Mouse (Mus musculus): ENCODE measurements around the gene Phc1. TPM values are rescaled to one million over a fixed set of nuclear protein-coding genes. Genes with fewer than 3 reads are reported as not detected.

The Phc1 gene
- total and polyA plus RNA-seq, 2 experiments from 2014 or later, result 21.1 to 73.6 TPM

GRCm38 (mm10) chr6:122346399-122346798 lies 6.0 kb upstream of the Phc1 start:
- Histone ChIP-seq H3K9ac (replicated peaks; ENCODE audit: low read length) (no peak overlapping the region), H3K4me1 (ENCODE audit: insufficient read depth, low read length) (no peaks in the 10 kb centered on the region), H3K4me3 (ENCODE audit: low read length) (no peak overlapping the region), H3K9me3 (ENCODE audit: low read length) (no peaks in the 10 kb centered on the region), H3K36me3 (ENCODE audit: insufficient read depth, low read length) (no peaks in the 10 kb centered on the region), H3K4me2 (ENCODE audit: low read depth, low read length) (no peak overlapping the region), H3K27ac (no peak overlapping the region), H3K27me3 (ENCODE audit: insufficient read depth, low read length) (no peaks in the 10 kb centered on the region)
- TF ChIP-seq CTCF (IDR thresholded peaks at IDR 0.05; ENCODE audit: low read depth), result no peak
- DNase-seq (ENCODE audit: low spot score) (no peak), ATAC-seq (no peak)
- 85% methylated on average over 5 of the region's 7 CpGs for WGBS

- WGBS, result 90% methylated on average over 6 of the region's 6 CpGs
- no peak overlapping the region for H3K9ac ChIP-seq (replicated peaks; ENCODE audit: low read length)
- H3K9me3 ChIP-seq (ENCODE audit: low read length), result no peaks in the 10 kb centered on the region
- H3K4me2 ChIP-seq (ENCODE audit: low read depth, low read length), result no peak overlapping the region
- H3K4me1 ChIP-seq (ENCODE audit: insufficient read depth, low read length), result no peaks in the 10 kb centered on the region
- H3K27me3 ChIP-seq (ENCODE audit: insufficient read depth, low read length), result no peaks in the 10 kb centered on the region
- H3K27ac ChIP-seq, result no peak overlapping the region
- ATAC-seq (no peak), DNase-seq (ENCODE audit: low spot score) (no peak)
- H3K36me3 ChIP-seq (ENCODE audit: insufficient read depth, low read length), result no peaks in the 10 kb centered on the region
- no peak overlapping the region for H3K4me3 ChIP-seq (ENCODE audit: low read length)
- no peak for TF ChIP-seq CTCF (IDR thresholded peaks at IDR 0.05; ENCODE audit: low read depth)
Observed at GRCm38 (mm10) chr6:122345731-122346130, 5.4 kb upstream of the Phc1 start.

- Histone ChIP-seq H3K4me2 (ENCODE audit: low read depth, low read length) (no peak overlapping the region), H3K9me3 (ENCODE audit: low read length) (no peaks in the 10 kb centered on the region), H3K4me3 (ENCODE audit: low read length) (no peak overlapping the region), H3K9ac (replicated peaks; ENCODE audit: low read length) (no peak overlapping the region), H3K4me1 (ENCODE audit: insufficient read depth, low read length) (no peaks in the 10 kb centered on the region), H3K36me3 (ENCODE audit: insufficient read depth, low read length) (no peaks in the 10 kb centered on the region), H3K27me3 (ENCODE audit: insufficient read depth, low read length) (no peaks in the 10 kb centered on the region), H3K27ac (no peak overlapping the region)
- WGBS, result 56% methylated on average over 9 of the region's 9 CpGs
- no peak for DNase-seq (ENCODE audit: low spot score)
- no peak for TF ChIP-seq CTCF (IDR thresholded peaks at IDR 0.05; ENCODE audit: low read depth)
- ATAC-seq, result no peak
Observed at GRCm38 (mm10) chr6:122344386-122345116, 4.2 kb upstream of the Phc1 start.

- Histone ChIP-seq H3K9ac (replicated peaks; ENCODE audit: low read length) (no peak overlapping the region), H3K4me2 (ENCODE audit: low read depth, low read length) (no peak overlapping the region), H3K9me3 (ENCODE audit: low read length) (no peaks in the 10 kb centered on the region), H3K36me3 (ENCODE audit: insufficient read depth, low read length) (no peaks in the 10 kb centered on the region), H3K27ac (no peak overlapping the region), H3K27me3 (ENCODE audit: insufficient read depth, low read length) (no peaks in the 10 kb centered on the region), H3K4me1 (ENCODE audit: insufficient read depth, low read length) (no peaks in the 10 kb centered on the region), H3K4me3 (ENCODE audit: low read length) (no peak overlapping the region)
- no peak for TF ChIP-seq CTCF (IDR thresholded peaks at IDR 0.05; ENCODE audit: low read depth)
- ATAC-seq, result no peak
- no peak for DNase-seq (ENCODE audit: low spot score)
- 69% methylated on average over 10 of the region's 10 CpGs for whole genome bisulfite sequencing
Observed at GRCm38 (mm10) chr6:122343719-122344118, 3.4 kb upstream of the Phc1 start.

- H3K9me3 ChIP-seq (ENCODE audit: low read length), result no peaks in the 10 kb centered on the region
- no peak overlapping the region for H3K4me2 ChIP-seq (ENCODE audit: low read depth, low read length)
- no peak overlapping the region for H3K4me3 ChIP-seq (ENCODE audit: low read length)
- DNase-seq (ENCODE audit: low spot score) (no peak), ATAC-seq (no peak)
- H3K27ac ChIP-seq, result no peak overlapping the region
- WGBS, result 30% methylated on average over 5 of the region's 5 CpGs
- no peaks in the 10 kb centered on the region for H3K36me3 ChIP-seq (ENCODE audit: insufficient read depth, low read length)
- no peaks in the 10 kb centered on the region for H3K27me3 ChIP-seq (ENCODE audit: insufficient read depth, low read length)
- TF ChIP-seq CTCF (IDR thresholded peaks at IDR 0.05; ENCODE audit: low read depth), result no peak
- peaks cover 9% of the 10 kb centered on the region for H3K4me1 ChIP-seq (ENCODE audit: insufficient read depth, low read length)
- no peak overlapping the region for H3K9ac ChIP-seq (replicated peaks; ENCODE audit: low read length)
Observed at GRCm38 (mm10) chr6:122342125-122342524, 1.8 kb upstream of the Phc1 start.

- Histone ChIP-seq H3K27me3 (ENCODE audit: insufficient read depth, low read length) (no peaks in the 10 kb centered on the region), H3K4me1 (ENCODE audit: insufficient read depth, low read length) (peaks cover 9% of the 10 kb centered on the region), H3K4me3 (ENCODE audit: low read length) (peak overlapping the region; percentile 68), H3K9ac (replicated peaks; ENCODE audit: low read length) (peak overlapping the region; percentile 77; the same call in 1 of the 2 replicates), H3K4me2 (ENCODE audit: low read depth, low read length) (peak overlapping the region; percentile 67), H3K27ac (peak overlapping the region; percentile 79; the same call in 1 of the 2 replicates), H3K9me3 (ENCODE audit: low read length) (no peaks in the 10 kb centered on the region), H3K36me3 (ENCODE audit: insufficient read depth, low read length) (no peaks in the 10 kb centered on the region; the same call in 1 of the 2 replicates)
- WGBS, result 44% methylated on average over 7 of the region's 7 CpGs
- TF ChIP-seq CTCF (IDR thresholded peaks at IDR 0.05; ENCODE audit: low read depth), result no peak
- DNase-seq (ENCODE audit: low spot score) (no peak), ATAC-seq (no peak)
Observed at GRCm38 (mm10) chr6:122341038-122341810, 863 bp upstream of the Phc1 start.

Measured in hindbrain, postnatal 0 days (tissue).